Mouse (Mus musculus): Measurements from ENCODE around the gene Trim32. TPM values are rescaled to one million over a fixed set of nuclear protein-coding genes. Genes with fewer than 3 reads are reported as not detected.

Trim32 gene
- total RNA-seq (2023), result 10.6 TPM

DNA sequence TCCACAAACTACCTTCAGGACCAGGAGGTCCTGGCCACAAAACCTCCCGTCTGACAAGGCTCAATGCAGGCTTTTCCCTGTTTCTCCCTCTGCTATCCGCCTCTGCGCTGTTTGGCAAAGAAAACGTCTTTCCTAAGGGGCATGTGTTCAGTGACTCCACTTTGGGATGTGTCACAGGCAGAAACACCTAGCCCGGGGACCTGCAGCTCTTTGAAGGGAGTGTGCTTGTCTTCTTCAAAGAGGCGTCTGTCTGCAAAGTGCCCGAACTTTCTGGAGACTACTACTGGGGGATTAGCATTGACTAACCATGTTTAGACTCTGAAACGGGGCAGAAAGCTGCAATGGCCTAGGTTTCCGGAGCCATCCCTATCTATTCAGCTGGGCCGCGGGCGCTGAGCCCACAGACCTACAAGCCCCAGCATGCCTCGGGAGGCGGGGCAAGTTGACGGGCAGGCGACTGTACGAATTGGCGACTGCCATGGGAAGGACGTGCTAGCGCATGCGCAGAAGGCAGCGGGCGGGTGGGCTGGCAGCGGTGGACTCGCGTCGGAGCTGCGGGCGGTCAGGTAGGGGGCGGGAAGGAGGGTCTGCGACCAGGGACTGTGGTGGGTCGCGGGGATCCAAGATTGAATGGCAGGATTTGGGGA, at the start of gene Trim32:
Trim32 (plus strand) TSS at position 483 of the 647 bp plus-strand sequence.

All from CD4-positive naive resting alpha-beta T cell, adult 57 days (primary cell).